Mouse (Mus musculus): ENCODE measurements around the gene Ryr3. TPM values are rescaled to one million over a fixed set of nuclear protein-coding genes. Genes with fewer than 3 reads are reported as not detected.

Ryr3 gene
- polyA plus RNA-seq, 1 experiment: not detected

DNA sequence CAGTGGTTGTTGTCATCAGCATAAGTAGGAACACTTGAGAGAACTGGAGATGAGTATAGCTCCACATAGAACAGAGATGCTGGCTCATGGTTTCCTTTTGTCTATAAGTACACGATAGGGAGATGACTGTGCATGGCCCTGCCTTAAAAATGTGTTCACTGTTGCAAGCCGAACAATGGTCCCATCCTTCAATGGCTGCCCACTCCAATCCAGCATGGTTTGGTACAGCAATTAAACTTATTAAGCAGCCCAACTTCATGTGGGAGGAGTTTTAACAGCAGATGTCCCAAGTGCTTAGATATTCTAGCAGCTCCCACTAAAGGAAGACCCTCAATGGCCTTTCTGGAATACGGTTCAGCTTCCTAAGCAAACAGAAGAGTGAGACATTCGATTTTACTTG lies 456.2 kb downstream of the Ryr3 start:
- Histone ChIP-seq H3K4me1 (ENCODE audit: control insufficient read depth, insufficient read depth, low read length) (no peaks in the 10 kb centered on the region), H3K27ac (ENCODE audit: insufficient read depth, low read depth, low read length) (no peak overlapping the region), H3K4me3 (ENCODE audit: insufficient read depth, low read depth, low read length) (no peak overlapping the region)
- TF ChIP-seq CTCF (IDR thresholded peaks at IDR 0.05; ENCODE audit: insufficient read depth, low read depth, low read length): no peak
- no peak for TF ChIP-seq POLR2A (IDR thresholded peaks at IDR 0.05; ENCODE audit: insufficient read depth, low read depth, low read length)
- WGBS: 24% methylated on average over 4 of the region's 4 CpGs

DNA sequence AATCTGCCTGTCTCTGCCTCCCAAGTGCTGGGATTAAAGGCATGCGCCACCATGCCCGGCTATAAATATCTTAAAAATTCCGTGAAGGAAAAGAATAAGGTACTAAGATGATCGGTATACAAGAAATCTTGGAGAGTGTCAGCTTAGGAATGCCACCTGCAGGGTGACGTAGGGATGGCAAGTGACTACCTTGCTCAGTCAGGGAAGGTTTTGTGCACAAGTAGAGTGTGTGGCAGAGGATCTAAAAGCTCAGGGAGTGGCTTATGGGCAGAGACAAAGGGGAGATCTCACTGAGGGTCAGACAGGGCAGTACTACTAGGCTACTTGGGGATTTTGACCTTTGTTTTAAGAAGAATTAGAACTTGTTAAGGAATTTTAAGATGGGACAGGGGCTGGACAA lies 457.2 kb downstream of the Ryr3 start:
- no peak overlapping the region for H3K27ac ChIP-seq (ENCODE audit: insufficient read depth, low read depth, low read length)
- TF ChIP-seq CTCF (IDR thresholded peaks at IDR 0.05; ENCODE audit: insufficient read depth, low read depth, low read length) (no peak), POLR2A (IDR thresholded peaks at IDR 0.05; ENCODE audit: insufficient read depth, low read depth, low read length) (no peak)
- no peaks in the 10 kb centered on the region for H3K4me1 ChIP-seq (ENCODE audit: control insufficient read depth, insufficient read depth, low read length)
- H3K4me3 ChIP-seq (ENCODE audit: insufficient read depth, low read depth, low read length): no peak overlapping the region
- WGBS: 87% methylated on average over 5 of the region's 5 CpGs

DNA sequence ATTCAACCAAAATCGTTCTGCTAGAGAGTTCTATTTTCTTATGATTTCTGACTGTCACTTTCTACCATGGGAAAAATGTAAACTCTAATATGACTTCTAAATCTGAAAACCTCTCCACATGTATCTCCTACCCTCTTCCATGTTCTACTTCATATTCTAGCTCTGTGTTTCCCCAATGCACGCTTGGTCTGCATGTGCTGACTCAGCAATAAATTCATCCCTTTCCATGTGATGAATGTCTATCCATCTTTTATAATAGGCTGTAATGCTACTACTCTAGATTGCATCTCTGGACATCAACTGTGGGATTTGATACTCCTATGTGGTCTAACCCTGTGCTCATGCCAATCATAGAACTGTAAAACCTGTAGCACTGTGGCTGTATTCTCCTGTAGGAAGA lies 458.2 kb downstream of the Ryr3 start:
- H3K27ac ChIP-seq (ENCODE audit: insufficient read depth, low read depth, low read length): no peak overlapping the region
- WGBS: 97% methylated on average over 2 of the region's 2 CpGs
- no peak overlapping the region for H3K4me3 ChIP-seq (ENCODE audit: insufficient read depth, low read depth, low read length)
- H3K4me1 ChIP-seq (ENCODE audit: control insufficient read depth, insufficient read depth, low read length): no peaks in the 10 kb centered on the region
- TF ChIP-seq CTCF (IDR thresholded peaks at IDR 0.05; ENCODE audit: insufficient read depth, low read depth, low read length) (no peak), POLR2A (IDR thresholded peaks at IDR 0.05; ENCODE audit: insufficient read depth, low read depth, low read length) (no peak)

DNA sequence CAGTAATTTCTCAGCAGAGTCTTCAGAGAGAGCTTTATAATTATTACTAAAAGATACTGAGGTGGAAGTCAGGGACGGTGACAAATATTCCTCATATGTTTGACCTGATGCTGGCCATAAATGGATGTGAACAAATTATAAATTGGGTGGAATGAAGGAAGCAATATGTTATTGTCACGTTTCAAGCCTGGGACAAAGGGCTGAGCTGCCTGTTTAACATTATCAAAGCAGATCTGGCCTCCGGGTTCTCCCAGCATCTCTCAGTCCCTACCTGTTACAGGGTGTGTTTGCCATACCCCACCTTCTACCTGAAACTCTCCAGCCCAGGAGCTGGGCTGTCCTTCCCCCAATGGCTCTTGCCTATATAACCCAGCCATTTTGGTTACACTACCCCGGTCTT lies 463.6 kb downstream of the Ryr3 start:
- 92% methylated on average over 4 of the region's 4 CpGs for WGBS
- Histone ChIP-seq H3K4me1 (ENCODE audit: control insufficient read depth, insufficient read depth, low read length) (no peaks in the 10 kb centered on the region), H3K4me3 (ENCODE audit: insufficient read depth, low read depth, low read length) (no peak overlapping the region), H3K27ac (ENCODE audit: insufficient read depth, low read depth, low read length) (no peak overlapping the region)
- TF ChIP-seq POLR2A (IDR thresholded peaks at IDR 0.05; ENCODE audit: insufficient read depth, low read depth, low read length) (no peak), CTCF (IDR thresholded peaks at IDR 0.05; ENCODE audit: insufficient read depth, low read depth, low read length) (no peak)

DNA sequence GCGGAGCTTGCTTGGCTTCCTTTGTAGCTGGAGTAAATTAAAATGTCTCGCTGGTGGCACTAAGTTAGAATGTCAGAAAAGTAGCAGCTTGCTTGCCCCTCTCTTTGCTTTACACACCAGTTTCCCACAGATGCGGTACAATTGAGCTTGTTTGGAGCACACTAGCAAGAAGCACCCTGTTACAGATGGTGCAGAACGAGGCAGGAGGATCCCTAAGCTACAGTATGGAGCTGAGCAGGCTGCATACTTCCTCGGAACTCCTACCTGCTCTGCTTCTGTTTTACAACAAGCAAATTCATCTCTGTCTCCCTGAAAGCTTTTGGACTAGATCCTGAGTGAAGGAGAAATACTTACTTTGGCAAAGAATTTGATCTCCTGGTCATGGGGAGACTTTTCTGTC lies 465.5 kb downstream of the Ryr3 start:
- WGBS: 65% methylated on average over 5 of the region's 5 CpGs
- Histone ChIP-seq H3K27ac (ENCODE audit: insufficient read depth, low read depth, low read length) (no peak overlapping the region), H3K4me1 (ENCODE audit: control insufficient read depth, insufficient read depth, low read length) (no peaks in the 10 kb centered on the region), H3K4me3 (ENCODE audit: insufficient read depth, low read depth, low read length) (no peak overlapping the region)
- TF ChIP-seq POLR2A (IDR thresholded peaks at IDR 0.05; ENCODE audit: insufficient read depth, low read depth, low read length): no peak
- TF ChIP-seq CTCF (IDR thresholded peaks at IDR 0.05; ENCODE audit: insufficient read depth, low read depth, low read length): no peak

DNA sequence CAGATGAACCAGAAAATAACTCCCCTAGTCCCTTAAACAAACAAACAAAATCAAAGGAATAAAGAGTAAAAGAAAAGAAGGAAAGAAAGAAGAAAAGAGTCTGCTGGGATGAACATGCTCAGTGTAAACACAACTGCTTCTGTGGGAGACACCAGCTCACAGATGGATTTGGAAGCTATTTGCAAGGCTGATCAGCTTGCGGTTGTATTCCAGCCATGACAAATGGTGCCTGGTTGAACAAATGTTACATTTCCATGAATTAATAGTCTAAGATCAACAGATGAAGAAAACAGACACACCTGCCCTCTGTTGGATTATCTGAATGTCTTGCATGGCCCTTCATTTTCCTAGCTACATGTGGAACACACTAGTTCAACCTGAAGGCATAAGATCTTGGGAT lies 468.4 kb downstream of the Ryr3 start:
- TF ChIP-seq CTCF (IDR thresholded peaks at IDR 0.05; ENCODE audit: insufficient read depth, low read depth, low read length) (no peak), POLR2A (IDR thresholded peaks at IDR 0.05; ENCODE audit: insufficient read depth, low read depth, low read length) (no peak)
- H3K4me1 ChIP-seq (ENCODE audit: control insufficient read depth, insufficient read depth, low read length): no peaks in the 10 kb centered on the region
- WGBS: 89% methylated on average over 1 of the region's 1 CpGs
- H3K27ac ChIP-seq (ENCODE audit: insufficient read depth, low read depth, low read length): no peak overlapping the region
- no peak overlapping the region for H3K4me3 ChIP-seq (ENCODE audit: insufficient read depth, low read depth, low read length)

DNA sequence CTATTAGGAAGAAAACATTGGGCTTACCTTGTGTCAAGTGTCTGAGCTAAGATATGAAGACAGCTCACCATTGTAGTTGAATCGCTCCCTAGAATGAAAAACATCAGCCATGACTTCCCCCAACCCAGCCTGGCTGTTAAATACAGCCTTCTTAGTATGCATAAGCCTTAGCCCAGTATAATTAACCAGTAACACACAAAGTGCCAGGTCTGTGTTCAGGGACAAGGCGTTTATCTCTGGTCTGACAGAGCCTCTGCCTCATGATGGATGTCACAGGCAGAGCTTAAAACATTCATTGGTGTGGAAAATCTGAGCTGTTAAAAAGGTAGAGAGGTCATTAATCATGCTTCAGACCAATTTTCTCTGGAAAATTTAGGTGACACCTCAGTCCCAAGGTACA lies 484.0 kb downstream of the Ryr3 start:
- H3K4me3 ChIP-seq (ENCODE audit: insufficient read depth, low read depth, low read length): no peak overlapping the region
- no peak for TF ChIP-seq CTCF (IDR thresholded peaks at IDR 0.05; ENCODE audit: insufficient read depth, low read depth, low read length)
- H3K27ac ChIP-seq (ENCODE audit: insufficient read depth, low read depth, low read length): no peak overlapping the region
- 39% methylated on average over 2 of the region's 2 CpGs for WGBS
- no peaks in the 10 kb centered on the region for H3K4me1 ChIP-seq (ENCODE audit: control insufficient read depth, insufficient read depth, low read length)

DNA sequence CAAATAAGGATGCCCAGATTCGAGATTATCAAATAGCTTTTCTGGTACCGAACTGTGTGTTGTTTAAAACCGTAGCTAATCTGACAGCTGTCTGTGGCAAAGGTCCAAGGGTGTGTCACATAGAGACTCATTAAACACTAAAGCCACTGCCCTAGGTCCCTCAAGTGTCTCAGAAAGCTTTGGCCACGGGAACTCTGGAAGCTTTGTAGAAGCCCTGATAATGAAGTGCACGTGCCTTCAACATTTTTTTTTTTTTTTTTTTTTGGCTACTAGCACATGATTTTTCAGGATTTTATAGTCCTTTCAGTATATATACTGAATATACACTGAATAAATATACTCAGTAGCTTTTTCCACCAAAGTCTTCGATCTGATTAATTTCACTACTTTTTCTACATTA lies 489.1 kb downstream of the Ryr3 start:
- Histone ChIP-seq H3K4me3 (ENCODE audit: insufficient read depth, low read depth, low read length) (no peak overlapping the region), H3K4me1 (ENCODE audit: control insufficient read depth, insufficient read depth, low read length) (no peaks in the 10 kb centered on the region), H3K27ac (ENCODE audit: insufficient read depth, low read depth, low read length) (no peak overlapping the region)
- TF ChIP-seq CTCF (IDR thresholded peaks at IDR 0.05; ENCODE audit: insufficient read depth, low read depth, low read length): no peak
- TF ChIP-seq POLR2A (IDR thresholded peaks at IDR 0.05; ENCODE audit: insufficient read depth, low read depth, low read length): no peak
- 63% methylated on average over 6 of the region's 6 CpGs for WGBS

DNA sequence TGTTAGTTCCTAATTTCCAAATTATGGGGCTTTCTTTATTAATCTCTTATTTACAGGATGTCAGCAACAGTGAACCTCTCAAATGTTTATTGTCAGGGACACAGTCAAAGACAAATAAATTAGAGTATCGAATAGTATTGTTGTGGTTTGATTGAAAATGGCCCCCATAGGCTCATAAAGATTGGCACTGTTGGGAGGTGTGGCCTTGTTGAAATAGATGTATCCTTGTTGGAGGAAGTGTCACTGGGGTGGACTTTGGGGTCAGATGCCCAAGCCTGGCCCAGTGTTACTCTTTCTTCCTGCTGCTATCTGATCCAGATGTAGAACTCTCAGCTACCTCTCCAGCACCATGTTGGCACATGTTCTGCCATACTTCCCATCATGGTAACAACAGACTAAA lies 495.7 kb downstream of the Ryr3 start:
- H3K4me1 ChIP-seq (ENCODE audit: control insufficient read depth, insufficient read depth, low read length): no peaks in the 10 kb centered on the region
- no peak for TF ChIP-seq POLR2A (IDR thresholded peaks at IDR 0.05; ENCODE audit: insufficient read depth, low read depth, low read length)
- no peak for TF ChIP-seq CTCF (IDR thresholded peaks at IDR 0.05; ENCODE audit: insufficient read depth, low read depth, low read length)
- no peak overlapping the region for H3K4me3 ChIP-seq (ENCODE audit: insufficient read depth, low read depth, low read length)
- WGBS: 86% methylated on average over 1 of the region's 1 CpGs
- H3K27ac ChIP-seq (ENCODE audit: insufficient read depth, low read depth, low read length): no peak overlapping the region

DNA sequence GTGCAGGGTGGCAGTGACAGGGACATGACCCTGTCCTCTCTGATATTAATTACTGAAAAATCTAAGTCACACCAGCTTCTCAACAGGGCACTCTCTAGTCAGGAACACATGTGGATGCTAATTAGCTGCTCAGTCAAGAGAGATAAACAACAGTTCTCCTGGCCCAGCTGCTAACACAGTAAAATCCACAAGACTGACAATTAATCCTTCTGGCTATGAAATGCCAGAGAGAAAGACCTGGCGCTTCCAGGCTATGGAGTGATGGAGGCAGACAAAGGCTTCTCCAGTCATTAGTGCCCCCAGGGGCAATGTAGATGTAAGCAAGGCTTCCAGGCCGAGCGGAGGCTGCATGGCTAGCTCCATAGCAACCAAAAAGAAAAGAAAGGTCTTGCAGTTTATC lies 496.2 kb downstream of the Ryr3 start:
- H3K4me1 ChIP-seq (ENCODE audit: control insufficient read depth, insufficient read depth, low read length): no peaks in the 10 kb centered on the region
- H3K4me3 ChIP-seq (ENCODE audit: insufficient read depth, low read depth, low read length): no peak overlapping the region
- 50% methylated on average over 3 of the region's 3 CpGs for WGBS
- TF ChIP-seq CTCF (IDR thresholded peaks at IDR 0.05; ENCODE audit: insufficient read depth, low read depth, low read length): no peak
- TF ChIP-seq POLR2A (IDR thresholded peaks at IDR 0.05; ENCODE audit: insufficient read depth, low read depth, low read length): no peak
- H3K27ac ChIP-seq (ENCODE audit: insufficient read depth, low read depth, low read length): no peak overlapping the region

All from olfactory bulb, adult 2 months (tissue).